Mouse (Mus musculus) forebrain, embryonic 10.5 days (tissue): ENCODE results near the gene Nupr1. TPM values are rescaled to one million over a fixed set of nuclear protein-coding genes. Genes with fewer than 3 reads are reported as not detected.
"Not testable (repeated sequence)": the region's sequence is repeated elsewhere in the genome, so short reads cannot be mapped to it uniquely, and the experiment has no call there.

Experiments
- DNase-seq: peaks from one replicate; pipeline ENCODE4 v3.0.0-alpha.2; 2017; ENCODE audit warnings: low spot score; ENCODE audit errors: extremely low spot score
- H3K27ac ChIP-seq: fragments of 300-500 bp; sonication (generic); 2 replicates; pipeline ENCODE4 v1.5.1; 2016; ENCODE audit warnings: mild to moderate bottlenecking
- H3K27me3 ChIP-seq: fragments of 300-500 bp; sonication (generic); 2 replicates; pipeline ENCODE4 v1.6.1; 2016; ENCODE audit warnings: mild to moderate bottlenecking; ENCODE audit not compliant: poor library complexity, severe bottlenecking
- H3K36me3 ChIP-seq: fragments of 300-500 bp; sonication (generic); replicated peaks from 2 replicates; pipeline ENCODE4 v1.6.1; 2016; ENCODE audit warnings: mild to moderate bottlenecking, moderate library complexity
- H3K4me1 ChIP-seq: fragments of 300-500 bp; sonication (generic); 2 replicates; pipeline ENCODE4 v1.6.1; 2016
- H3K4me3 ChIP-seq: fragments of 300-500 bp; sonication (generic); 2 replicates; pipeline ENCODE4 v1.5.1; 2016; ENCODE audit warnings: mild to moderate bottlenecking, moderate library complexity
- H3K9me3 ChIP-seq: fragments of 300-500 bp; sonication (generic); 2 replicates; pipeline ENCODE4 v1.6.1; 2016; ENCODE audit warnings: mild to moderate bottlenecking, moderate library complexity
- WGBS: fragments of 180-500 bp; shearing (Covaris S2); methylation state at CpG from one replicate; pipeline ENCODE4 v1.1.7; 2016; 5-methylcytosine and 5-hydroxymethylcytosine counted together
- polyA plus RNA-seq: library from polyadenylated mRNA; unstranded; fragments of >200 nt; fragmentation: Nextera tagmentation; extraction: Ambion mirVana; gene quantifications from 2 replicates; pipeline ENCODE4 v1.2.1, GENCODE M21; 2016

Nupr1 gene
- polyA plus RNA-seq, 1 experiment from 2014 or later = 2.0 TPM

GRCm38 (mm10) chr7:126659771-126660170 is 29.1 kb upstream of the Nupr1 start:
- no peak overlapping the region for H3K4me3 ChIP-seq
- H3K36me3 ChIP-seq = peaks cover 36% of the 10 kb centered on the region
- DNase-seq = no peak
- no peaks in the 10 kb centered on the region for H3K9me3 ChIP-seq
- H3K4me1 ChIP-seq = no peaks in the 10 kb centered on the region
- H3K27me3 ChIP-seq = no peaks in the 10 kb centered on the region
- H3K27ac ChIP-seq = no peak overlapping the region
- WGBS = 91% methylated on average over 3 of the region's 3 CpGs

DNA sequence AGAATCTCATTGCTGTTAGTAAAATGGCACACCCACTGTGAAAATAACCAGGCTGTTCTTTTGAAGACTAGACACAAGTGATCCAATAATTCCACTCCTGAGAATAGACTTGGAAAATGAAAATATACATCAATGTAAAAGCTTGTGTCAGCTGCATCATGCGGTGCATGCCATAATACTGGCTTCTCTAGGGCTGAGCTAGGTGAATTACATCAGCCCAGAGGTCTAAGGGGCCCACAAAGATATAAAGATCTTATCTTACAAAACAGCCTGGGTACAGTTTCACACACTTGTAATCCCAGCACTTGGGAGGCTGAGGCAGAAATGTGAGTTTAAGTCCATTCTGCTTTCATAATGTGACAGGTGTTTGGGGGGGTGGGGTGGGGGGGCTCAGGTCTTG is 26.9 kb upstream of the Nupr1 start:
- Histone ChIP-seq H3K36me3 (peaks cover 16% of the 10 kb centered on the region), H3K27me3 (no peaks in the 10 kb centered on the region), H3K27ac (no peak overlapping the region), H3K9me3 (no peaks in the 10 kb centered on the region), H3K4me3 (no peak overlapping the region), H3K4me1 (no peaks in the 10 kb centered on the region)
- WGBS = 93% methylated on average over 1 of the region's 1 CpGs
- DNase-seq = no peak

DNA sequence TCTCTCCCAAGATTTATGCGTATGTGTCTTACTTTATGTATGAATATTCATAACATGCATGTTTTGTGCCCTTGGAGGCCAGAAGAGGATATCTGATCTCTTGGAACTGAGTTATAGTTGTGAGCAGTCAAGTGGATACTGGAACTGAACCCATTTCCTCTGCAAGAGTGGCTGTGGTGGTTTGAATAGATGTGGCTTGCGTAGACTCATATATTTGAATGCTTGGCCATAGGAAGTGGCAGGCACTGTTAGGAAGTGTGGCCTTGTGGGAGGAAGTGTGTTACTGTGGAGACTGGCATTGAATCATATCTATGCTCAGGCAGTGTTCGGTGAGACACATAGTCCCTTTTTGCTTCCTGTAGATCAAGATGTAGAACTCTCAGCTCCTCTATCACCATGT is 25.0 kb upstream of the Nupr1 start:
- WGBS = 96% methylated on average over 3 of the region's 3 CpGs
- DNase-seq = no peak
- Histone ChIP-seq H3K36me3 (0 out of 2 replicates have a peak, but pooled peaks cover 5% of the 10 kb centered on the region), H3K9me3 (no peaks in the 10 kb centered on the region), H3K4me1 (no peaks in the 10 kb centered on the region), H3K4me3 (no peak overlapping the region), H3K27ac (no peak overlapping the region), H3K27me3 (no peaks in the 10 kb centered on the region)

DNA sequence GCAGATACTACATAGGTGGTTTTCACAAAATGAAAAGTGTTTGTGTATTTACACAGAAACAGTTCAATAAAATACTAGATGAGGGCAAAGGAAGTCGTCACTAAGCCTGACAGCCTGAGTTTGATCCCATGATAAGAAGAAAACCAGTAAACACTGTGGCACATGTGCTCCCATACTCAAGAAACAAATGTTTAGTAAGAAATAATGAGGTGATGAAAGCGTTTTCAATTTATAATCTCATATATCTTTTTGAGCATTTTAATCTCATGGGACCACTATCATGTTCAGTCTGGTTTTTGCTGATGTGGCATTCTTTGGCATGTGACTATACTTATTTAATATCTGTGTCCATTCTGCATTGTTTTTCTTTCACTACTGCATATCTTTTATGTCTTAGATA is 23.3 kb upstream of the Nupr1 start:
- 90% methylated on average over 2 of the region's 2 CpGs for WGBS
- Histone ChIP-seq H3K27ac (no peak overlapping the region), H3K4me3 (no peak overlapping the region), H3K36me3 (0 out of 2 replicates have a peak, but pooled peaks cover 5% of the 10 kb centered on the region), H3K27me3 (no peaks in the 10 kb centered on the region), H3K4me1 (peaks cover 14% of the 10 kb centered on the region), H3K9me3 (no peaks in the 10 kb centered on the region)
- DNase-seq = no peak

GRCm38 (mm10) chr7:126650852-126651251 is 20.2 kb upstream of the Nupr1 start:
- H3K4me1 ChIP-seq = peaks cover 20% of the 10 kb centered on the region
- no peak for DNase-seq
- H3K36me3 ChIP-seq = 0 out of 2 replicates have a peak, but pooled peaks cover 4% of the 10 kb centered on the region
- no peaks in the 10 kb centered on the region for H3K27me3 ChIP-seq
- WGBS = 89% methylated on average over 2 of the region's 2 CpGs
- no peak overlapping the region for H3K4me3 ChIP-seq
- no peaks in the 10 kb centered on the region for H3K9me3 ChIP-seq
- no peak overlapping the region for H3K27ac ChIP-seq

- WGBS = 2% methylated on average over 57 of the region's 57 CpGs
- Histone ChIP-seq H3K4me3 (peak within 1 kb of the TSS; percentile 68), H3K27me3 (no peaks in the 10 kb centered on the region), H3K4me1 (peaks cover 28% of the 10 kb centered on the region), H3K9me3 (no peaks in the 10 kb centered on the region), H3K27ac (peak within 1 kb of the TSS; percentile 94), H3K36me3 (no peaks in the 10 kb centered on the region)
- DNase-seq = peak; percentile 89
These were observed 18.8 kb upstream of the Nupr1 start, which contains the start of gene Sgf29 for GRCm38 (mm10) chr7:126649231-126650051. TSS of gene Sgf29 (plus strand) at chr7:126649309.

- H3K9me3 ChIP-seq = no peaks in the 10 kb centered on the region
- no peaks in the 10 kb centered on the region for H3K27me3 ChIP-seq
- H3K27ac ChIP-seq = no peak overlapping the region
- WGBS = 83% methylated on average over 4 of the region's 4 CpGs
- no peak for DNase-seq
- H3K4me1 ChIP-seq = peaks cover 28% of the 10 kb centered on the region
- H3K36me3 ChIP-seq = no peaks in the 10 kb centered on the region
- peak overlapping the region; percentile 68 for H3K4me3 ChIP-seq
These were observed 17.8 kb upstream of the Nupr1 start for GRCm38 (mm10) chr7:126648486-126648885.

- H3K4me3 ChIP-seq = no peak overlapping the region
- H3K36me3 ChIP-seq = no peaks in the 10 kb centered on the region
- WGBS = 68% methylated on average over 5 of the region's 5 CpGs
- H3K9me3 ChIP-seq = no peaks in the 10 kb centered on the region
- no peak for DNase-seq
- H3K27me3 ChIP-seq = no peaks in the 10 kb centered on the region
- H3K4me1 ChIP-seq = peaks cover 28% of the 10 kb centered on the region
- no peak overlapping the region for H3K27ac ChIP-seq
These were observed 15.0 kb upstream of the Nupr1 start for GRCm38 (mm10) chr7:126645708-126646107.

GRCm38 (mm10) chr7:126644914-126645313 is 14.3 kb upstream of the Nupr1 start:
- Histone ChIP-seq H3K4me3 (no peak overlapping the region), H3K36me3 (no peaks in the 10 kb centered on the region), H3K4me1 (peaks cover 22% of the 10 kb centered on the region), H3K9me3 (no peaks in the 10 kb centered on the region), H3K27me3 (no peaks in the 10 kb centered on the region), H3K27ac (no peak overlapping the region)
- DNase-seq = no peak

DNA sequence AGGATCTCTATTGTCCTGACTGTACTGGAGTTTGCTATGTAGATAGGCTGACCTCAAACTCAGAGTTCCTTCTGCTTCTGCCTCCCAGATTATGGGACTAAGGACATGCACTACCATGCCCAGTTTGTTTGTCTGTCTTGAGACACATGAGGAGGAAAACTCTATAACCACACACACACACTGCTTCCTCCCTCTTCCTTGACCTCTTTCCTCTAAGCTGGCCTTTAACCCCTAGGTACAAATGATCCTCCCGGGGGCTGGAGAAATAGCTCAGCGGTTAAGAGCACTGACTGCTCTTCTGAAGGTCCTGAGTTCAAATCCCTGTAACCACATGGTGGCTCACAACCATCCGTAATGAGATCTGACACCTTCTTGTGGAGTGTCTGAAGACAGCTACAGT is 13.7 kb upstream of the Nupr1 start:
- Histone ChIP-seq H3K4me3 (no peak overlapping the region), H3K36me3 (no peaks in the 10 kb centered on the region), H3K4me1 (peaks cover 17% of the 10 kb centered on the region), H3K27me3 (no peaks in the 10 kb centered on the region), H3K9me3 (no peaks in the 10 kb centered on the region), H3K27ac (no peak overlapping the region)
- DNase-seq = no peak
- 75% methylated on average over 3 of the region's 3 CpGs for WGBS

DNA sequence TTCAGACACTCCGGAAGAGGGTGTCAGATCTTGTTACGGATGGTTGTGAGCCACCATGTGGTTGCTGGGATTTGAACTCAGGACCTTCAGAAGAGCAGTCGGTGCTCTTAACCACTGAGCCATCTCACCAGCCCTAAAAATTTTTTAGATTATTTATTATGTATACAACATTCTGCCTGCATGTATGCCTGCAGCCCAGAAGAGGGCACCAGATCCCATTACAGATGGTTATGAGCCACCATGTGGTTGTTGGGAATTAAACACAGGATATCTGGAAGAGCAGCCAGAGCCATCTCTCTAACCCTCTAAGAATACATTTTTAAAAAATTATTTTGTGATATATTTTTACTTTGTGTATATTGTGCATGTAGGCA is 12.6 kb upstream of the Nupr1 start:
- not testable (repeated sequence) for H3K36me3 ChIP-seq, H3K4me3 ChIP-seq, H3K27ac ChIP-seq, H3K4me1 ChIP-seq, H3K27me3 ChIP-seq, H3K9me3 ChIP-seq, DNase-seq
- 61% methylated on average over 3 of the region's 3 CpGs for WGBS

GRCm38 (mm10) chr7:126642545-126643243 is 12.0 kb upstream of the Nupr1 start:
- DNase-seq = no peak
- Histone ChIP-seq H3K27me3 (no peaks in the 10 kb centered on the region), H3K27ac (no peak overlapping the region), H3K4me3 (no peak overlapping the region), H3K36me3 (no peaks in the 10 kb centered on the region), H3K9me3 (no peaks in the 10 kb centered on the region), H3K4me1 (peaks cover 9% of the 10 kb centered on the region; the same call in 1 of the 2 replicates)
- 76% methylated on average over 5 of the region's 5 CpGs for WGBS
